Comparison of ENCODE assay signal across 38 mouse cellular contexts in genomic region chr9:32412836-32413580, GRCm38 (mm10). TPM values are rescaled to one million over a fixed set of nuclear protein-coding genes. Genes with fewer than 3 reads are reported as not detected.
DNase-seq lines count a peak whose midpoint lies in the region; ATAC-seq and TF ChIP-seq lines count a peak whose summit lies in the region.
"Had no signal": no experiment of that assay in that cellular context is flagged by ENCODE, and none has a peak within 500 bp of the region (broad histone marks: within the 10 kb centered on the region; RNA-seq: fewer than 3 reads in every experiment).

No protein-coding gene starts in this region.

- TF ChIP-seq CTCF in lung, embryonic 14.5 days (IDR thresholded peaks at IDR 0.05; ENCODE audit: low read depth): no peak

- peaks cover 27% of the 10 kb centered on the region; the same call in 1 of the 2 replicates for H3K4me1 ChIP-seq in heart, embryonic 12.5 days (replicated peaks)
- peaks cover 4% of the 10 kb centered on the region for H3K4me1 ChIP-seq in lung, embryonic 14.5 days (ENCODE audit: insufficient read depth)
- H3K4me1 ChIP-seq in intestine, embryonic 15.5 days (replicated peaks): no peaks in the 10 kb centered on the region; the same call in none of the 2 replicates

- no peak for ATAC-seq in heart, embryonic 12.5 days (ENCODE audit: insufficient number of reproducible peaks, low FRiP score)
- ATAC-seq in lung, embryonic 14.5 days (ENCODE audit: insufficient read depth): no peak
- ATAC-seq in intestine, embryonic 15.5 days: peak; percentile 70
- ATAC-seq: forebrain, embryonic 16.5 days; midbrain, embryonic 13.5 days; Patski had no signal

- no peak overlapping the region for H3K4me2 ChIP-seq in heart, embryonic 12.5 days
- no peak overlapping the region for H3K4me2 ChIP-seq in lung, embryonic 14.5 days
- no peak overlapping the region for H3K4me2 ChIP-seq in intestine, embryonic 15.5 days (replicated peaks)
- H3K4me2 ChIP-seq: embryonic facial prominence, embryonic 12.5 days; hindbrain, embryonic 14.5 days; limb, embryonic 15.5 days; lung, embryonic 15.5 days; midbrain, embryonic 13.5 days; neural tube, embryonic 13.5 days had no signal

- H3K27ac ChIP-seq in heart, embryonic 12.5 days (ENCODE audit: poor library complexity, severe bottlenecking): peak overlapping the region; percentile 31
- H3K27ac ChIP-seq in lung, embryonic 14.5 days (ENCODE audit: low read depth): no peak overlapping the region
- H3K27ac ChIP-seq in intestine, embryonic 15.5 days: no peak overlapping the region
- H3K27ac ChIP-seq: embryonic facial prominence, embryonic 12.5 days; forebrain, embryonic 10.5 days; hindbrain, embryonic 14.5 days; kidney, postnatal 0 days; limb, embryonic 15.5 days; liver, embryonic 14.5 days; lung, embryonic 15.5 days; macrophage; midbrain, embryonic 13.5 days; neural tube, embryonic 13.5 days had no signal

- WGBS in heart, embryonic 12.5 days: 54% methylated on average over 10 of the region's 10 CpGs
- 30% methylated on average over 10 of the region's 10 CpGs for WGBS in lung, embryonic 14.5 days
- WGBS in intestine, embryonic 15.5 days: 32% methylated on average over 10 of the region's 10 CpGs

- no peaks in the 10 kb centered on the region for H3K9me3 ChIP-seq in heart, embryonic 12.5 days (replicated peaks)
- H3K9me3 ChIP-seq in lung, embryonic 14.5 days (ENCODE audit: low read depth, low read length): no peaks in the 10 kb centered on the region
- H3K9me3 ChIP-seq in intestine, embryonic 15.5 days: no peaks in the 10 kb centered on the region
- H3K9me3 ChIP-seq: embryonic facial prominence, embryonic 12.5 days; forebrain, embryonic 10.5 days; limb, embryonic 15.5 days; lung, embryonic 15.5 days; midbrain, embryonic 13.5 days; neural tube, embryonic 13.5 days had no signal

- no peak overlapping the region for H3K9ac ChIP-seq in heart, embryonic 12.5 days
- H3K9ac ChIP-seq in lung, embryonic 14.5 days: no peak overlapping the region
- no peak overlapping the region for H3K9ac ChIP-seq in intestine, embryonic 15.5 days
- H3K9ac ChIP-seq: embryonic facial prominence, embryonic 12.5 days; hindbrain, embryonic 14.5 days; limb, embryonic 15.5 days; liver, embryonic 14.5 days; lung, embryonic 15.5 days; midbrain, embryonic 13.5 days; neural tube, embryonic 13.5 days had no signal

- no peaks in the 10 kb centered on the region for H3K36me3 ChIP-seq in heart, embryonic 12.5 days
- H3K36me3 ChIP-seq in lung, embryonic 14.5 days (ENCODE audit: insufficient read depth): no peaks in the 10 kb centered on the region
- no peaks in the 10 kb centered on the region for H3K36me3 ChIP-seq in intestine, embryonic 15.5 days
- H3K36me3 ChIP-seq: embryonic facial prominence, embryonic 12.5 days; forebrain, embryonic 10.5 days; limb, embryonic 15.5 days; lung, embryonic 15.5 days; midbrain, embryonic 13.5 days; neural tube, embryonic 13.5 days had no signal

- peaks cover 9% of the 10 kb centered on the region; the same call in 1 of the 2 replicates for H3K27me3 ChIP-seq in heart, embryonic 12.5 days (replicated peaks)
- H3K27me3 ChIP-seq in lung, embryonic 14.5 days (ENCODE audit: insufficient read depth, low read length): peaks cover 3% of the 10 kb centered on the region; the same call in 1 of the 2 replicates
- peaks cover 13% of the 10 kb centered on the region for H3K27me3 ChIP-seq in intestine, embryonic 15.5 days (replicated peaks)

- no peak for DNase-seq in heart, adult 8-10 months (ENCODE audit: low spot score)
- peak; percentile 68 for DNase-seq in lung, embryonic 14.5 days
- no peak for DNase-seq in lung, postnatal 10 days
- DNase-seq in yolk sac, embryonic 10.5 days (ENCODE audit: low spot score): peak; percentile 9
- no peak for DNase-seq in right cerebral cortex, adult 2 months (ENCODE audit: low spot score in 2 of 2)
- DNase-seq: adrenal gland, postnatal 10 days; cerebellum, adult 11 months; cerebellum, adult 9-10 months; cerebellum, postnatal 36 days; gastrocnemius, postnatal 10 days; kidney, adult 8-10 months; kidney, postnatal 4 days; thymus, adult 18-20 months; thymus, postnatal 25 days had no signal

- H3K4me3 ChIP-seq in heart, embryonic 12.5 days: no peak overlapping the region
- no peak overlapping the region for H3K4me3 ChIP-seq in lung, embryonic 14.5 days (ENCODE audit: low read depth, low read length)
- no peak overlapping the region for H3K4me3 ChIP-seq in intestine, embryonic 15.5 days (replicated peaks)
- H3K4me3 ChIP-seq: embryonic facial prominence, embryonic 12.5 days; forebrain, embryonic 10.5 days; limb, embryonic 15.5 days; lung, embryonic 15.5 days; midbrain, embryonic 13.5 days; neural tube, embryonic 13.5 days had no signal

RNA-seq across cellular contexts. Expression of gene Kcnj1, which starts 40.7 kb away (rescaled TPM):
- polyA plus RNA-seq in heart, embryonic 12.5 days (2016; fragmentation: Nextera tagmentation; extraction: Ambion mirVana): not detected in 2 replicates
- total RNA-seq in heart, adult 8-10 months (2022): not detected
- polyA plus RNA-seq in lung, embryonic 14.5 days (2014; fragmentation: Nextera tagmentation; extraction: Ambion mirVana): not detected in 2 replicates
- polyA plus RNA-seq in intestine, embryonic 15.5 days (2015; fragmentation: Nextera tagmentation; extraction: Ambion mirVana): not detected in 2 replicates
- total RNA-seq: adrenal gland, postnatal 10 days; gastrocnemius, postnatal 10 days; hematopoietic stem cell, adult 5-6 weeks; layer of hippocampus, adult 8-10 months; layer of hippocampus, postnatal 25 days; left cerebral cortex, adult 8-10 months; left cerebral cortex, postnatal 36 days; megakaryocyte-erythroid progenitor cell, adult 5-6 weeks; MEL had no signal
- polyA plus RNA-seq: embryonic facial prominence, embryonic 12.5 days; forebrain, embryonic 10.5 days; forebrain, embryonic 16.5 days; gonadal fat pad, adult 2 months; heart, embryonic 14.5 days; limb, embryonic 15.5 days; liver, embryonic 14.5 days; lung, embryonic 15.5 days; macrophage; midbrain, embryonic 13.5 days; neural tube, embryonic 13.5 days; stomach, embryonic 14.5 days had no signal

Comparison
In these comparisons a context has a peak if more than half of its experiments do, and no peak if none do; other contexts are left out.
1. DNase-seq: peak in lung, embryonic 14.5 days (single experiment) and yolk sac, embryonic 10.5 days (single experiment); none in heart, adult 8-10 months (single experiment), lung, postnatal 10 days (single experiment) and right cerebral cortex, adult 2 months (0 of 2).